Mouse (Mus musculus) CH12.LX (cell line): ENCODE results near the gene Zfp987.
"Not testable (repeated sequence)": the region's sequence is repeated elsewhere in the genome, so short reads cannot be mapped to it uniquely, and the experiment has no call there.

Experiments
- CTCF ChIP-seq, 2 experiments: IDR thresholded peaks in 1 of 2; conservative IDR thresholded peaks in 1 of 2; 2 replicates each; pipeline ENCODE4 v1.5.1; 2011 to 2012; ENCODE audit warnings: low read depth in 2 of 2, low read length in 2 of 2, improper control_type of control experiment in 1 of 2, inconsistent platforms in 1 of 2, mild to moderate bottlenecking in 1 of 2, moderate library complexity in 1 of 2
- MAZ ChIP-seq: IDR thresholded peaks from 2 replicates; pipeline ENCODE4 v1.6.1; 2012; ENCODE audit warnings: low read depth, mild to moderate bottlenecking, inconsistent platforms, low read length, improper control_type of control experiment, moderate library complexity
- UBTF ChIP-seq: IDR thresholded peaks from 2 replicates; pipeline ENCODE4 v1.6.1; 2012; ENCODE audit warnings: low read depth, mild to moderate bottlenecking, inconsistent platforms, low read length, improper control_type of control experiment, moderate library complexity

- not testable (repeated sequence) for TF ChIP-seq UBTF; CTCF (conservative IDR thresholded peaks at IDR 0.05 in 1 of 2, IDR thresholded peaks at IDR 0.05 in 1 of 2; ENCODE audit: low read depth in 2 of 2, low read length in 2 of 2); MAZ
Measured at GRCm38 (mm10) chr4:146066932-146067580, 30.0 kb upstream of the Zfp987 start.
